Mouse (Mus musculus): ENCODE data around the gene Dlg2.

DNA sequence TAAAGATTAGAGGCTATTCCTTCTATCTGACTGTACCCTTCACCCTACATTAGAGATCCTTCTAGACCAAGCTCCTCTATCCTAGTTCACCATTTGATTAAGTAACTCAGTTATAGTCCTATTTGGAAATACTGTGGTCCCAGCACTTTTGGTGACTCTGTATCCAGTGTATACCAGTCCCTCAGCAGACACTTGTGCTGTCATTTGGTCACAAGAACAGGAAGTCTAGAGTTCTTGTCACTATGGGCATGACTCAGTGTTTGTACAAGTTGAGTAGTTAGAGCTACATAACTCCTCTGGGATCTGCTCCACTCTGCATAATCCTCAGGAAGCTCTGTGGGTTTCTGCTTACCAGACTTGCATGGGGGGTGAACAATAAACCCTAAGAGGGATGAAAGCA lies 1965.1 kb downstream of the Dlg2 start:
- TF ChIP-seq CTCF (IDR thresholded peaks at IDR 0.05; ENCODE audit: borderline replicate concordance, control insufficient read depth, extremely low read depth, insufficient read depth, low read length, poor library complexity) (no peak), POLR2A (IDR thresholded peaks at IDR 0.05; ENCODE audit: control insufficient read depth, extremely low read depth, insufficient read depth, low read length, poor library complexity) (no peak)
